Mouse (Mus musculus) cerebellum, postnatal 36 days (tissue): ENCODE data around the gene Sh3rf1.
"Not testable (repeated sequence)": the region's sequence is repeated elsewhere in the genome, so short reads cannot be mapped to it uniquely, and the experiment has no call there.

Experiments
- DNase-seq, 2 experiments: peaks; one replicate each; pipeline ENCODE4 v3.0.0; 2021 to 2022; ENCODE audit warnings: mixed read lengths in 2 of 2

The Sh3rf1 gene

DNA sequence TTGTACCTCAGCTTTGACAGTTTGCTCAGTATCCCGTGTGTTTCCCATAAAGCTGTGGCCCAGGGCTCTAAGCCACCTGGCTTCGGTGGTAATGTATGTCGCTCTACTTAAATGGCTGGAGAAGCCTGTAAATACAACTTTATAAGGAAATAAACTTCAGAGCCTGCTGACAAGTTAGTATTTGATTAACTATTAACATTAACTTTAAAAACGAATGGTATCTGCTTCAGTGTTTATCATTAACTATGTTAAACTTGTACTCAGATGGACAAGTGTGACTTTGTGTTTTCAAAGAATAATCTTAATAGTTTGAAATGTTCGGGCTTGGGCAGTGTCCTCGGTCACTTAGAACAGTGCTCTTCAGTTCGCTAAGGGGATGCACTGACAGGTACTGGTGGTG, 151.5 kb downstream of the Sh3rf1 start:
- DNase-seq: no peak

- no peak for DNase-seq
Observed at GRCm38 (mm10) chr8:61378847-61379698, 155.4 kb downstream of the Sh3rf1 start.

DNA sequence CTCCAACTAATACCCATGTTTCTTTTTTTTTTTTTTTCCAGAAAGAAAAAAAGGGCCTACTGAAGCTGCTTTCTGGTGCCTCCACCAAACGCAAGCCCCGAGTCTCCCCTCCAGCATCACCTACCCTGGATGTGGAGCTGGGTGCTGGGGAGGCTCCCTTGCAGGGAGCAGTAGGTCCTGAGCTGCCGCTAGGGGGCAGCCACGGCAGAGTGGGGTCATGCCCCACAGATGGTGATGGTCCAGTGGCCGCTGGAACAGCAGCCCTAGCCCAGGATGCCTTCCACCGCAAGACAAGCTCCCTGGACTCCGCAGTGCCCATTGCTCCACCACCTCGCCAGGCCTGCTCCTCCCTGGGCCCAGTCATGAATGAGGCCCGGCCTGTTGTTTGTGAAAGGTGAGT, 160.9 kb downstream of the Sh3rf1 start:
- no peak for DNase-seq

GRCm38 (mm10) chr8:61385502-61386191, 162.0 kb downstream of the Sh3rf1 start:
- DNase-seq: no peak

- peak; percentile 7 to 15 for DNase-seq
Observed at GRCm38 (mm10) chr8:61386645-61387044, 163.0 kb downstream of the Sh3rf1 start.

DNA sequence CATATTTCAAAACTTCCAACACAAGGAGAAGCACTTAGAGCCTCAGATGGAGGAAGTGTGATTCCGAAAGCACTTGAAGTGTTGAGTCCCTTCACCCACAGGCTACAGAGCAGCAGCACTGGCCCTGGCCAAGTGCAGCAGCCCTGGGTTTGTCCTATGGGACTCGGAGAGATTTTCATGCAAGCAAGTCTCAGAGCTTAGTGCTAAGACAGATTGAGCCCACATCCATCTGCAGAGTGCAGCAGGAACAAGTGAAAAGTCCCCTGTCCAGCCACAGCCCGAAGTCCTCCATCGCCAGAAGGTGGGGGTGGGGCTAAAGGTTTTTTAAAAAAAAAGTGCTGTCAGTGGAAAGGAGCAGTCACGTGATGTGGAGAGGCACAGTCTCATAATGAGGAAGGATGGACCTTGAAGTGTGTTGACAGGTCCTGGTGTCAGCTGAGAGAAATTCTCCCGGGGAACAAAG, 163.9 kb downstream of the Sh3rf1 start:
- DNase-seq: no peak

DNA sequence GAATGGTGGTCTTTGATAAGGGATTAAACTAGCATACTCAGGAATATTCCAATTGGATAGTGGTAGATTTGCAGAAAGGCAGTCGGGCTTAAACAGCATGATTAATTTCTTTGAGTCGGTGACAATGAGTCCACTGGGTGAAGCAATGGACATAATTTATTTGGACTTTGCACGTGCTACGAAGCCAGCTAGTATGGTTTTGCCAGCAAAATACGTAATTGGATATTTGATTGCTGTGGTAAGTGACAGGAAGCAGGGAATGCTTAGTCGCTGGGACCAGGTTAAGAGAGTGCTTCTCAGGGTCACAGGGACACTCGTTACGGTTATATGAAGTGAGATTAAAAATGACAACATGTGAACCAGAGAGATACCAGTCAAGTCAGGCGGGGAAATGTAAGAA, 164.7 kb downstream of the Sh3rf1 start:
- no peak for DNase-seq

- DNase-seq: no peak
Observed at GRCm38 (mm10) chr8:61390307-61391057, 166.8 kb downstream of the Sh3rf1 start.

DNA sequence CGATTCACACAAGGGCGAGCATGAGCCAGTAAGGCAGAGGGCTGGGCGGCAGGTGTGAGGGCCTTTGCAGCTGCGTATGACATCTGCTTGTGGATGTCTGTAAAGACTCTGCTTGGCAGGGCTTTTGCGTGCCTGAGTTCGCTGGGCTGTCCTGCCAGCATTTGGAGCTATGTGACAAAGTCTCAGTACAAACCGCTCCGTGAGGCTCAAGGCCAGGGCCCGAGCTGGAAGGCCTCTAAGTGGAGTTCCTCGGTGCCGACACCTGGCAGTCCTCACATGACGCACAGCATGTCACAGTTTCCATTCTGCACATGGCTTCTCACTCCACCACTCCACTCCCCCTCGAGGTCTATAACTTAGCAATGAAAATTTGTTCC, 167.4 kb downstream of the Sh3rf1 start:
- DNase-seq: no peak

DNA sequence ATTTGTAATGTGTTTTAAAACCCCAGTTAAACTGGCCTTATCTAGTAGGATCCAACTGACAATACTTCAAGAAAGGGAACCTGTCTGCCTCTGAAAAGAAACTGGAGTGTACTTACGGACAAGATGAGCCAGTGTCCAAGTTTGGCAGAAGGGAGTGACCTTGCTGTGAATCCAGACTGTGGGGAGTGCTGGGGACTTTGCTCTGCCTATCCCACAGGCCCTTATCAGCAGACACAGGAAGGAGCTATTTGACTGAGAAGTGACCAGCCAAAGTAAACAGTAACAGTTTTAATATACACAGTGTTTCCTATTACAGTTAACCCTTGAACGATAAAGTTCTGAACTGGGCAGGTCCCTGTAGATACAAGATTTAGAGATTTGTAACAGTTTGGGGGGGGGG, 173.5 kb downstream of the Sh3rf1 start:
- DNase-seq: no peak

DNA sequence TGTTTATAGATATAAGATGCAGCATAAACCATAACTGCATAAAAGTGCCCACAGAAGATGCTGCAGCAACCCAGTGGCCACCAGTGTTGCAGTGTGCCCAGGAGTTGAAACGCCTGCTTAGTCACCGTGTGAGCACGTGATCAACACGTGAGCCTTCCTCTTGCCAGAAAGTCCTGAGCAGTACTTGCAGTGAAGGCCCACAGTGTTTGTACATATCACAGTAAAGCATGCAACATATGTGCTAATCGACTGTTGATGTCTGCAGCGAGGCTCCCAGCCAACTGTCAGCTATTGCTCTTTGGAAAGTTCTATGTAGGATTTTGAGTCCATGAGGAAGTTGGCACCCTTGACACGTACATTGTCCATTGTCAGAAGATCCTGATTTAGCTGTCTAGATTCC, 174.1 kb downstream of the Sh3rf1 start:
- DNase-seq: no peak

DNA sequence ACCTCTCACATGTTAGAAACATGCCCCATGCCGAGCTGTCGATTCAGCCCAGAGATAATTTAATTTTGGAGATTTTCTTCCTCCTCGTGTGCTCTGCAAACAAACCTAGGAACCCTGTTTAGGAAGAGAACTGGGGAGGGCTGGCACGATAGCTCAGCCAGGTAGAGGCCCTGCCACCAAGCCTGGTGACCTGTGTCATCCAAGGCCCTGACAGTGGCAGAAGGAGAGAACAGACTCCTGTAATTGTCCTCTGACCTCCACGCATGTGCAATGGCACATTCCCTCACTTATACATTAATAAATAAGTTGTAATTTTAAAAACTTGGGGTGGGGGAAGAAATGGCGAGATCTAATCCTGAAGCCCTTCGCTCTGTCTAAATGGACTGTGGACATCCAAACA, 179.2 kb downstream of the Sh3rf1 start:
- DNase-seq: no peak

- no peak for DNase-seq
Observed at GRCm38 (mm10) chr8:61403266-61404177, 179.8 kb downstream of the Sh3rf1 start.

DNA sequence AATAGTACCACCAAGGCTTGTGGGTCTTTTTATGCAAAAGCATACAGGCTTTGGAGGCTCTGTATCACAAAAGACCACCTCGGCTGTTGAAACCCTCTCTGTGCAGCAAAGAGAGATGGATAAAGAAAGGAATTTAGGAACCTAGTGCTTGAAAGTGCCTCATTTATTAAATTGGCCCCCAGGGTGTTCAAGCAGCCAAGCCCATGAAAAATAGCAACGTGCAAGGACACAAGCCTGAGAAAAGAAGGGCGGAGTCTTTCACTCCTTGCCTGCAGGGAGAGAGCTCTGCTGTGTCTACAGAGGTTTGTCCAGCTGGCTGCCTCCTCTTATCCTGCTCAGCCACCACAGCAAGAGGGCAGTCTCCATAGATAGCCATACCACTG, 180.5 kb downstream of the Sh3rf1 start:
- no peak for DNase-seq

GRCm38 (mm10) chr8:61409081-61409480, 185.4 kb downstream of the Sh3rf1 start:
- no peak for DNase-seq

DNA sequence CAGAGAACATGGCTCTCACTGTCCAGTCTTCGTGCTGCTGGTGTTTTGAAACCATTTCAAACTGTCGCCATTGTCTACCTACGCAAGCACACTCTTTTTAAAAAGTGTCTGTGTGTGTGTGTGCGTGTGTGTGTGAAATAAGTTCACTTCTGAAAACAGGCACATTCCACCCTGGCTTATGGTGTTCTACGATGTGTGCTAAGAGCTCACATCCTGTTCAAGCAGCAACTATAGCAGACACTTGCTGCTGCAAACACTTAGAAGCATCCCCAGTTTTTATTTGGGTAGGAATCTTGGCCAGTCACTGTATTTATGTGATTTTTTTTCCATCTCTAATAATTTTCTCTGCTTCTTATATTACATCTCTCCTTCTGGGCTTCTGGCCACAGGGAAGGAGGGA, 186.0 kb downstream of the Sh3rf1 start:
- not testable (repeated sequence) for DNase-seq

DNA sequence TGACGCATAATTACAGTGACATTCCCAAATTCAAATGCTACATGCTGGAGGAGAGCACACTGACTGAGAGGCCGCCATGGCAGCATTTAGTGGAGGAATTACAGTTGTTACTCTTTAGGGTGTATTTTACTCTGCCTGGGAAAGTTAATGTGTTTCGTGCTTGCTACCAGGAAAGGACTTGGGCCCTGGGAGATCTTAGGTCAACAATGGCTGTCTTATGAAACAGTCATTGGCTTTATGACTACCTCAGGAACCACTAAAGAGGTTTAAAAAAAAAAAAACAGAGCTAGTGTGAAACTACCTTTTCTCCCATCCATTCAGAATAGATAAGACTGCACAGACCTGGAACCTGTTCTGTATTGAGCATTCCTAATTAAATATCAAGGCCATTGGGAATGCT, 195.8 kb downstream of the Sh3rf1 start:
- DNase-seq: no peak

DNA sequence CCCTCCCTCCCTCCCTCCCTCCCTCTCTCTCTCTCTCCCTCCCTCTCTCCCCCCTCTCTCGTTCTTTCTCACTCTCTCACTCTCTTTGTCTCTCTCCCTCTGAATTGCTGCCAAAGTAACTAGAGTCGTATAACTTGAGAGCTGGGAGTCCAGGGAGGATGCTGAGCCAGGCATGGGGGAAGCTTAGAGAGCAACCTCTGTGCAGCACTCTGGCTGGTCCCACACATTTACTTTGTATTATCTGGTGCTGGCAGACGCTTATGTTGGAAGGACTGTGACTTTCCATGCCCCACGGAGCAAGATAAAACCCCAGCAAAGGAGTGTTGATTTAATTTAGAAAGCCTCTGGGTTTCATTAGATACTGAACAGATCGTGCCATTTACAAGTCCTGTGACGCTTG, 196.5 kb downstream of the Sh3rf1 start:
- DNase-seq: no peak

DNA sequence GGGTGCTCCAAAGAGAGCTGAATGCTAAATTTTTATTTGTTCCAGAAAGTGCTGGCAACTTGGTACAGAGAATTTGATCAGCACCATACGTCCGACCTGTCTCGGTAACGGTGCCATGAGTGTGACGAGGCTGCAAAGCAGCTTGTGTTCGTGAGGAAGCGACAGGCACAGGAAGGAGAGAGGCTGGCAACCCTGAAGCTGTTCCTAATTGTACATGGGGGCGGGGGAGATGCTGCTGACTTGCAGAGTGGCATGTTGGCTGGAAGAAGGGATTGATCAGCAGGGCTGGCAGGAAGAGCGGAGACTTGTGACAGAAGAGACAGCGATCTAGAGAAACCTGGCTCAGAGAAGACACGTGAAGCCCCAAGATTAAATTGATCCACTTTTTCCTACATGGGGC, 197.9 kb downstream of the Sh3rf1 start:
- DNase-seq: no peak

GRCm38 (mm10) chr8:61425125-61425524, 201.5 kb downstream of the Sh3rf1 start:
- DNase-seq: no peak

DNA sequence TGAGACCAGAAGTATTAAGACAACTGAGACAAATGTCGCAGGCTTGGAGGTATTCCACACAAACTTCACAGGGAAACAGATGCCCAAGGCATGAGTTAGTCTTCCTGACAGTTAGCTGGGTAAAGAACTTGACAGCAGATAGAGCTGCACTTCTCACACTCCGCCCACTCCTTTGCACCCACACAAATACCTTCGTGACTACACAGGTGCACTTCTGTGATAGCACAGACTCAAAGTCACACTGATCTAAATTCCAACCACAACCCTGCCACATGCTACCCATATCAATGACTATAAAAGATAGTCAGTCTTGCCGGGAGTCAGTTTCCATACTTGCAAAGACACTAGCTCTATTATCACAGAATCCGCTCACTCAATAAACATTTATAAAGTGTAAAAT, 202.4 kb downstream of the Sh3rf1 start:
- no peak for DNase-seq

GRCm38 (mm10) chr8:61426671-61427070, 203.0 kb downstream of the Sh3rf1 start:
- no peak for DNase-seq
